Mouse (Mus musculus) spleen, adult 2 months (tissue): ENCODE results near the gene Tepsin. TPM values are rescaled to one million over a fixed set of nuclear protein-coding genes. Genes with fewer than 3 reads are reported as not detected.

Experiments used
- DNase-seq, 2 experiments: peaks; one replicate each; pipeline versions ENCODE4 v3.0.0 to v3.0.0-alpha.2; 2012 to 2021; ENCODE audit warnings: low spot score in 2 of 2, low read depth in 1 of 2
- H3K27ac ChIP-seq: fragments of 200-500 bp; 2 replicates; pipeline ENCODE4 v1.5.1; 2012; ENCODE audit warnings: low read length, inconsistent platforms; ENCODE audit not compliant: insufficient read depth
- H3K27me3 ChIP-seq: fragments of 200-500 bp; 2 replicates; pipeline ENCODE4 v1.6.1; 2012; ENCODE audit warnings: mild to moderate bottlenecking, moderate library complexity, low read length, inconsistent platforms; ENCODE audit not compliant: control insufficient read depth, insufficient read depth
- H3K36me3 ChIP-seq: fragments of 200-500 bp; 2 replicates; pipeline ENCODE4 v1.6.1; 2012; ENCODE audit warnings: mild to moderate bottlenecking, low read length, inconsistent platforms; ENCODE audit not compliant: control insufficient read depth, insufficient read depth
- H3K4me1 ChIP-seq: fragments of 200-500 bp; 2 replicates; pipeline ENCODE4 v1.6.1; 2011; ENCODE audit warnings: inconsistent platforms; ENCODE audit not compliant: control insufficient read depth, insufficient read depth, insufficient read length
- H3K4me3 ChIP-seq: fragments of 200-500 bp; 2 replicates; pipeline ENCODE4 v1.5.1; 2011; ENCODE audit warnings: mild to moderate bottlenecking, inconsistent platforms; ENCODE audit not compliant: insufficient read depth, insufficient read length; ENCODE audit errors: extremely low read depth
- CTCF ChIP-seq: fragments of 200-500 bp; IDR thresholded peaks from 2 replicates; pipeline ENCODE4 v1.5.1; 2011; ENCODE audit warnings: mild to moderate bottlenecking, inconsistent platforms; ENCODE audit not compliant: insufficient read depth, insufficient read length, insufficient replicate concordance; ENCODE audit errors: extremely low read depth
- POLR2A ChIP-seq: fragments of 200-500 bp; IDR thresholded peaks from 2 replicates; pipeline ENCODE4 v1.6.1; 2011; ENCODE audit warnings: low read depth, low read length, inconsistent platforms
- WGBS: fragments of 180-500 bp; shearing (Covaris S2); methylation state at CpG from one replicate; pipeline ENCODE4 v1.1.7; 2018; 5-methylcytosine and 5-hydroxymethylcytosine counted together
- polyA plus RNA-seq: library from polyadenylated mRNA; depleted of rRNA; stranded (reverse); fragments of >200 nt; gene quantifications from 2 replicates; pipeline ENCODE4 v1.2.3, GENCODE M21; 2012

Tepsin gene
- polyA plus RNA-seq, 1 experiment: 34.3 TPM

DNA sequence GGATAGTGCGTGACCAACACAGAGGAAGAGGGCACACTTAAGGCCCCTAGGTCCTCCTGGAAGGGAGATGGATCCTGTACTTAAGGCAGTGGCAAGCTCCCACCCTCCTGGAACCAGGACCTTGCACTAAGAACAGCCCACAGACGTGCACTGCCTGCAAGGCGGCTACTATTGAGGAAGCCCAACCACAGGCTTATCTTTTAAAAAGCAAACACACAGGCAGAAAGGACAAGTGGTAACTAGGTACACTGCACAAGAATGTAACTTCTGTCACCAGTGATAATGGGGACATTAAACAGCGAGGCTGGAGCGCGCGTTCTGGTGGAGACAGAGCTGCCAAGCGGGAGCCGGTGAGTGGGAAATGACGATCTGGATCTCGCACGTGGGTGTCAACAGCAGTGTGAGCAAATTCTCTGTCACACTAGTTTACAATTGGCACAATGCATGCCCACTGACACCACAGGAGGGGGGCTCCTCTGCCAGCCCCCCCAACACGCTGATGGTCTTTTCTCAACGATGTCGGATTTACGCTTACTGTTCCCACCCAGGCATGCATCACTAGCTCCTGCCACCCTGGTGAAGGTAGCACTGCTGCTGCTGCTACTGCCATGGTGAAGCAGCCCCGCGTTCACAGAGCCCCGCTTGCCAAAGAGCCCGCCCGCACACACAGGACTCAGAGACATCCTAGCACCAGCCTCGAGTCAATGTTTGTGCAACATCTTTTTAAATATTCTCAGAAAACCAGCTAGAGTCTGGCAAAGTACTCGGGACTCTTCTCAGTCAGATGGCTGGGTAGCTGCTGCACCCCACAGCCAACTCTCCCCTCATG lies 38.5 kb upstream of the Tepsin start:
- Histone ChIP-seq H3K4me1 (no peaks in the 10 kb centered on the region), H3K27me3 (no peaks in the 10 kb centered on the region), H3K27ac (no peak overlapping the region), H3K36me3 (peaks cover 30% of the 10 kb centered on the region), H3K4me3 (no peak overlapping the region)
- DNase-seq: no peak
- WGBS: 86% methylated on average over 23 of the region's 23 CpGs
- no peak for TF ChIP-seq POLR2A
- no peak for TF ChIP-seq CTCF

DNA sequence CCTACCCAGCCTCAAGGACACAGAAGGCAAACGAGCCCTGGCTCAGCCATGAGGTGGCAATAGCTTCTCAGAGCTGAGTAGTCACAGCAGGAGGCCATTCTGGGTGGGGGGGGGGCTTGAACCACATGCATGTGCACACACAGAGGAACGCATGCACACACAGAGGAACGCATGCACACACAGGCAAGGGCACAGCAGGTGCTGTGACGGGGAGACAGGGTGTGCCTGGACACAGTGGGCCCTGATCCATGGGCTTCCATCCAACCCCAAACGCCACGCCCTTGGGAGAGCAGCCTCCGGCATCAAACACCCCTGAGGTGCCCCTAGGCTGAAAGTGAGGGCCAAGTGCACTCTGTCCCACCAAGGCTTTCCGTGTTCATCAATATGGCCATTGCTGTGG lies 37.7 kb upstream of the Tepsin start:
- H3K27ac ChIP-seq: no peak overlapping the region

DNA sequence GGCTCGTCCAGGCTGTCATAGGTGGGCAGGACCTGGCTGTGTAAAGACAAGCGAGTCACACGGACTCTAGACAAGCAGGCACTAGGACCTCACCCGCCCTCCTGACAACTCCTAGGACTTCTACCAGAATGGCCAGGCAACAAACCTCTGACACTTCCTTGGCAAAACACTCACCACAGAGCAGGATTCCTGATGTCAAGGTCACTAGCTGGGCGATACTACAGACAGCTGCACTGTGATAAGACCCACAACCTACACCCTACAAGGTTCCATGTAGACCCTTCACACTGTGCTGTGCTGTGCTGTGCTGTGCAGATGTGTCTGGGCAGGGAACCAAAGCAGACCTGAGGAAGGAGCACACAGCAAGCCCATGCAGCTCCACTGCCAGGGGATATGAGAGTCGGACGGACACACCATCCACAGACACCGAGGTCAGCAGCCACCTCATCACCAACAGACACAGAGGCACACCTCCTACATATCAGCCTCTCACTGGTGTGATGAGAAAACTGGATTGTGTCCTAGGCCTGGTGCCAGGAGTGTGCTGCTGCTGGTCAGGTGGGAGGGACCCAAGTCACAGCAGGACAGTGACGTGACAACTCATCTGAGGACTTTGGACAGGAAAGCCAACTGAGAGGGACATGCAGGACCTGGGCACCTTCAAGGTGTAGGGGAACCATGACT lies 36.5 kb upstream of the Tepsin start:
- no peak overlapping the region for H3K4me3 ChIP-seq
- no peak overlapping the region for H3K27ac ChIP-seq
- WGBS: 85% methylated on average over 9 of the region's 9 CpGs
- H3K27me3 ChIP-seq: no peaks in the 10 kb centered on the region
- no peaks in the 10 kb centered on the region for H3K4me1 ChIP-seq
- TF ChIP-seq POLR2A (no peak), CTCF (no peak)
- DNase-seq: no peak
- peaks cover 29% of the 10 kb centered on the region for H3K36me3 ChIP-seq

More for the DNA sequence above, 37.7 kb upstream of the Tepsin start:
- 77% methylated on average over 8 of the region's 8 CpGs for WGBS
- Histone ChIP-seq H3K36me3 (peaks cover 32% of the 10 kb centered on the region), H3K4me3 (no peak overlapping the region), H3K4me1 (no peaks in the 10 kb centered on the region), H3K27me3 (no peaks in the 10 kb centered on the region)
- DNase-seq: no peak
- TF ChIP-seq CTCF (no peak), POLR2A (no peak)

DNA sequence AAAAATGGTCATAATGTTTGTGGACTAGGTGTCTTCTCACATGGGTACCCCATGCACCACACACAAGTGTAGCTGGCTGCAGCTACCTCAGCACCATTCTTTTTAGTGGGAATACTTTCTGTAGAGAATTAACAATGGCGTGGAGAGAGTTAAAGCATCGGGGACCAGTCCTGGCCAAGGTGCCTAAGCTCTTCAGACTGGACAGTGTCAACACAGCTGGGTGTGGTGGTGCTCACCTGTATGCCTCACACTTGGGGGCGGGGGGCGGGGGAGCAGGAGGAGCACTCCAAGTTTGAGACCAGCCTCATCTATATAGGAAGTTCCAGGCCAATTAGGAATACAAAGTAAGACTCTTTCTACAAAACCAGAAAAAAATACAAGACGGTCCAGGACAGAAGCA lies 35.6 kb upstream of the Tepsin start:
- Histone ChIP-seq H3K4me3 (no peak overlapping the region), H3K4me1 (no peaks in the 10 kb centered on the region), H3K27me3 (no peaks in the 10 kb centered on the region), H3K27ac (no peak overlapping the region), H3K36me3 (peaks cover 31% of the 10 kb centered on the region)
- no peak for TF ChIP-seq CTCF
- TF ChIP-seq POLR2A: no peak
- 95% methylated on average over 5 of the region's 5 CpGs for WGBS
- no peak for DNase-seq

DNA sequence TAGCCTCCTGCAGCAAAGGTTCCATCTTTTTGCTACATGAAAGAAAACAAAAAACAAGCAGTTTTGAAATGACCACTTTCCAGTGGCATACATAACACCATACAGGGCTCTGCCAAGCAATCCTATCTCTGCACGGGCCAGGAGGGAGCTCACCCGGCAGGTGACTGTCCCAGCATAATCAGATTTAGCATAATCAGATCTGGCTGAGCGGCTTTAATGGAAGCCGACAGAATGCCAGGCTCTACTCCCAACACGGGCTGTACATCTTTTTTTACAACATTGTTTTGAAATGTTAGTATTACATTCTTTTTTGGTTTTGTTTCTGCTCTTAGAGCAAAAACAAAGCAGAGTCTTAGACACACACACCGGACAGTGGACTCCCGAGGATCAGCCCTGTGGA lies 30.8 kb upstream of the Tepsin start:
- DNase-seq: no peak
- peaks cover 32% of the 10 kb centered on the region for H3K36me3 ChIP-seq
- H3K27me3 ChIP-seq: no peaks in the 10 kb centered on the region
- no peak overlapping the region for H3K27ac ChIP-seq
- no peaks in the 10 kb centered on the region for H3K4me1 ChIP-seq
- TF ChIP-seq CTCF: no peak
- TF ChIP-seq POLR2A: no peak
- WGBS: 92% methylated on average over 7 of the region's 7 CpGs
- H3K4me3 ChIP-seq: no peak overlapping the region

DNA sequence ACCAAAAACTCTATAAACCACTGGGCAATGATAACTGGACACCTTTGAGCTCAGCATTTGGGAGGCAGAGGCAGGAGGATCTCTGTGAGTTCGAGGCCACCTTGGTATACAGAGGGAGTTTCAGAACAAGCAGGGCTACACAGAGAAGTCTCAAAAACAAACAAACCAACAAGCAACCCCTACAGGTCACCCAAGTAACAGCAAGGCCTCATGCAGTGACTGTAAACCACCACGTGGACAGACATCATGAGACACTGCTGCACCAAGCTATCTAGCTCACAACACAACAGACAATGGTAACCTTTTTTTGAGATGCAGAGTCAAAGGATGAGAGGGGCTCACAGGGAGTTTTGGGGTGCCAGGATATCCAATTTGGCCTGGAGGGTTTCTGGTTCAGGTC lies 28.3 kb upstream of the Tepsin start:
- no peak for DNase-seq
- 80% methylated on average over 2 of the region's 2 CpGs for WGBS
- H3K27ac ChIP-seq: no peak overlapping the region
- H3K4me3 ChIP-seq: no peak overlapping the region
- H3K4me1 ChIP-seq: no peaks in the 10 kb centered on the region
- H3K36me3 ChIP-seq: peaks cover 34% of the 10 kb centered on the region
- no peaks in the 10 kb centered on the region for H3K27me3 ChIP-seq
- no peak for TF ChIP-seq POLR2A
- TF ChIP-seq CTCF: no peak

DNA sequence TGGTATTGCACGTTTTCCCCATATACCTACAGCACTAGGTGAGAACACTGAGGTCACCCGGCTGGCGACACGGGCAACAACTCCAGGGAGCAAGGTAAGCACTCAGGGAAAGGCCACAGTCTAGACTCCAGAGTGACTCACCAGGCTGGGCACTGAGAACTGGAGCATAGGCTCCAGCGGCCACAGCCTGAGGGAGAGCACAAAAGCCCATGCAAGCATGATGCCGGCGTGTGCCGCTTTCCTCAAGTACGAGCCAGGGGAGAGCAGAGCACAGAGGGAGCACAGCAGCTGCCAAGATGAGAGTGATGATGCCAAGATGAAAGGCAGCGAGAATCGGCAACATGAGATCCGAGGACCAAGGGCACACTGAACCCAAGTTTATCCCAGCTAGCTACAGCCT lies 23.6 kb upstream of the Tepsin start:
- H3K27ac ChIP-seq: no peak overlapping the region
- DNase-seq: no peak
- no peaks in the 10 kb centered on the region for H3K27me3 ChIP-seq
- WGBS: 94% methylated on average over 12 of the region's 12 CpGs
- H3K4me3 ChIP-seq: no peak overlapping the region
- no peaks in the 10 kb centered on the region for H3K4me1 ChIP-seq
- H3K36me3 ChIP-seq: peaks cover 28% of the 10 kb centered on the region
- no peak for TF ChIP-seq POLR2A
- no peak for TF ChIP-seq CTCF
